Mouse (Mus musculus): ENCODE data around the gene Zfp984. TPM values are rescaled to one million over a fixed set of nuclear protein-coding genes. Genes with fewer than 3 reads are reported as not detected.
"Not testable (repeated sequence)": the region's sequence is repeated elsewhere in the genome, so short reads cannot be mapped to it uniquely, and the experiment has no call there.

The Zfp984 gene
- polyA plus RNA-seq, 1 experiment from 2014 or later, result 4.0 TPM

- Histone ChIP-seq H3K9ac (ENCODE audit: low read depth, low read length) (no peak overlapping the region), H3K27me3 (replicated peaks; ENCODE audit: control insufficient read depth, insufficient read depth, low read length) (no peaks in the 10 kb centered on the region), H3K9me3 (ENCODE audit: control insufficient read depth, low read length) (peaks cover 5% of the 10 kb centered on the region), H3K4me1 (ENCODE audit: control insufficient read depth, insufficient read depth, low read depth, low read length) (no peaks in the 10 kb centered on the region), H3K36me3 (ENCODE audit: control insufficient read depth, insufficient read depth, low read length) (no peaks in the 10 kb centered on the region), H3K4me2 (ENCODE audit: low read length) (no peak overlapping the region), H3K4me3 (ENCODE audit: low read length) (no peak overlapping the region), H3K27ac (ENCODE audit: low read depth, low read length) (no peak overlapping the region)
- ATAC-seq, result no peak
- 87% methylated on average over 2 of the region's 2 CpGs for WGBS
Measured at GRCm38 (mm10) chr4:147814592-147815167, 5.1 kb upstream of the Zfp984 start.

DNA sequence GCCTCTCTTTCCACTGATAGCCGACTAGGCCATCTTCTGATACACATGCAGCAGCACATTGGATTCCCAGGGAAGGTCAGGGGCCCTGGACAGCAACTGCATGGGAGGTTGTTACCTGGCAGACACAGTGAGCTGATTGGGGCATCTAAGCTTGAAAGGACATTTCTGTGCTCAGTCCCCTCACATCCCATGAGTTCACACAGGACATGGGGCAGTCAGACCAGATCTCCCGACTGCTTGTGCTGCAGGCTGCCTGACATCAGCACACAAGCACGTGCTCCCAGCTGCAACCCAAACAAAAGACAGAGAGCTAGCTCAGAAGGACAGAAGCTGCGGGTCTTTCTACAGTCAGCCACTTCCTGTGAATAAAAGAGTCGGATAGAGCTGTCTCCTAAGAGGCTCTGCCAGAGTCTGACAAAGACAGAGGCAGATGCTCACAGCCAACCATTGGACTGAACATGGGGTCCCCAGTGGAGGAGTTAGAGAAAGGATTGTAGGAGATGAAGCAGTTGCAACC, 3.7 kb upstream of the Zfp984 start:
- Histone ChIP-seq H3K36me3 (ENCODE audit: control insufficient read depth, insufficient read depth, low read length) (no peaks in the 10 kb centered on the region), H3K9me3 (ENCODE audit: control insufficient read depth, low read length) (no peaks in the 10 kb centered on the region; the same call in 1 of the 2 replicates), H3K4me1 (ENCODE audit: control insufficient read depth, insufficient read depth, low read depth, low read length) (no peaks in the 10 kb centered on the region), H3K27ac (ENCODE audit: low read depth, low read length) (no peak overlapping the region), H3K4me3 (ENCODE audit: low read length) (no peak overlapping the region), H3K4me2 (ENCODE audit: low read length) (no peak overlapping the region), H3K9ac (ENCODE audit: low read depth, low read length) (no peak overlapping the region), H3K27me3 (replicated peaks; ENCODE audit: control insufficient read depth, insufficient read depth, low read length) (no peaks in the 10 kb centered on the region)
- ATAC-seq, result no peak
- WGBS, result 51% methylated on average over 5 of the region's 5 CpGs

DNA sequence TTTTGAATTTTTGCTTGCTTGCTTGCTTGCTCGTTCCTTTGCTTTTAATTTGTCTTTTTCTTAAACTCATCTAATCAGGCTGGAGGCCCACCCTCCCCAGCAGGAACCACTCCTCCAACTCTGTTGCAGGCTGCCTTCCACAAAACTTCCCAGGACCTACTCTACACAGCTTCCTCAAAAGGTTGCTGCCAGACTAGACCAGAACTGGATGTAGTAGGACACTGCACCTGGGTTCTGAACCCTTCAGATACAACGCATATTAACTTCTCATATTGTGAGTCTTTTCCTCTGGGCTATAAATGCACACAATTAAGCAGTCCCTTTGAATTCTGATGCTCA, 347 bp upstream of the Zfp984 start:
- not testable (repeated sequence) for H3K27me3 ChIP-seq (replicated peaks; ENCODE audit: control insufficient read depth, insufficient read depth, low read length); H3K9me3 ChIP-seq (ENCODE audit: control insufficient read depth, low read length); H3K36me3 ChIP-seq (ENCODE audit: control insufficient read depth, insufficient read depth, low read length); H3K4me1 ChIP-seq (ENCODE audit: control insufficient read depth, insufficient read depth, low read depth, low read length); ATAC-seq; H3K27ac ChIP-seq (ENCODE audit: low read depth, low read length); H3K9ac ChIP-seq (ENCODE audit: low read depth, low read length)
- Histone ChIP-seq H3K4me3 (ENCODE audit: low read length) (peak overlapping the region; percentile 37), H3K4me2 (ENCODE audit: low read length) (peak overlapping the region; percentile 55)
- 52% methylated on average over 2 of the region's 2 CpGs for WGBS

DNA sequence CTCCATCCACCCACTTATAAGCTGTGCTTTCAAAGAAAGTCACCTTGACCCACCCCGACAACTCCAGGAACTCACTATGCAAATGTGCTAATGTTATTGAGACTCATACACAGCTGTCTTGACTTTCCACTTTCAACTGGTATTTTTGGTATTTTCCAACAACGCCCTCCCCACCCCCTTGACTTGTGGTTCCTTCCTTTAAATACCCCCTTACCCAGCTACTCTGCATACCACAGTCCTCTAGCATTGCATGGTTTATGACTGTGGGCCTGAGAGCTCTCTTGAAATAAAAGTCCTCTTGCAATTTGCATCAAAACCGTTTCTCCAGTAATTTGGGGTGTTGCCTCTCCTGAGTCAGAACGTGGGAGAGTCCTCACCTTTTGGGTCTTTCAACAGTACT, 1.1 kb downstream of the Zfp984 start:
- not testable (repeated sequence) for H3K27me3 ChIP-seq (replicated peaks; ENCODE audit: control insufficient read depth, insufficient read depth, low read length); H3K36me3 ChIP-seq (ENCODE audit: control insufficient read depth, insufficient read depth, low read length); H3K9ac ChIP-seq (ENCODE audit: low read depth, low read length); H3K9me3 ChIP-seq (ENCODE audit: control insufficient read depth, low read length); H3K4me3 ChIP-seq (ENCODE audit: low read length); H3K4me1 ChIP-seq (ENCODE audit: control insufficient read depth, insufficient read depth, low read depth, low read length); ATAC-seq; H3K27ac ChIP-seq (ENCODE audit: low read depth, low read length)
- H3K4me2 ChIP-seq (ENCODE audit: low read length), result peak overlapping the region; percentile 55; the same call in 1 of the 2 replicates
- 82% methylated on average over 4 of the region's 4 CpGs for WGBS

GRCm38 (mm10) chr4:147795308-147795707, 14.3 kb downstream of the Zfp984 start:
- WGBS, result 92% methylated on average over 1 of the region's 1 CpGs
- H3K9ac ChIP-seq (ENCODE audit: low read depth, low read length); ATAC-seq; H3K27ac ChIP-seq (ENCODE audit: low read depth, low read length); H3K4me1 ChIP-seq (ENCODE audit: control insufficient read depth, insufficient read depth, low read depth, low read length); H3K36me3 ChIP-seq (ENCODE audit: control insufficient read depth, insufficient read depth, low read length); H3K4me2 ChIP-seq (ENCODE audit: low read length); H3K27me3 ChIP-seq (replicated peaks; ENCODE audit: control insufficient read depth, insufficient read depth, low read length); H3K4me3 ChIP-seq (ENCODE audit: low read length): not testable (repeated sequence)
- H3K9me3 ChIP-seq (ENCODE audit: control insufficient read depth, low read length), result peaks cover 15% of the 10 kb centered on the region

- not testable (repeated sequence) for H3K36me3 ChIP-seq (ENCODE audit: control insufficient read depth, insufficient read depth, low read length); H3K27ac ChIP-seq (ENCODE audit: low read depth, low read length); ATAC-seq; H3K4me2 ChIP-seq (ENCODE audit: low read length); H3K27me3 ChIP-seq (replicated peaks; ENCODE audit: control insufficient read depth, insufficient read depth, low read length); H3K9ac ChIP-seq (ENCODE audit: low read depth, low read length); H3K4me3 ChIP-seq (ENCODE audit: low read length); H3K4me1 ChIP-seq (ENCODE audit: control insufficient read depth, insufficient read depth, low read depth, low read length)
- peaks cover 15% of the 10 kb centered on the region for H3K9me3 ChIP-seq (ENCODE audit: control insufficient read depth, low read length)
- WGBS, result 88% methylated on average over 1 of the region's 3 CpGs
Measured at GRCm38 (mm10) chr4:147794026-147794665, 15.4 kb downstream of the Zfp984 start.

- not testable (repeated sequence) for ATAC-seq
- 63% methylated on average over 2 of the region's 2 CpGs for WGBS
Measured at GRCm38 (mm10) chr4:147793390-147793916, 16.1 kb downstream of the Zfp984 start.

GRCm38 (mm10) chr4:147791729-147792128, 17.9 kb downstream of the Zfp984 start:
- H3K27me3 ChIP-seq (replicated peaks; ENCODE audit: control insufficient read depth, insufficient read depth, low read length); H3K9ac ChIP-seq (ENCODE audit: low read depth, low read length); H3K4me3 ChIP-seq (ENCODE audit: low read length); ATAC-seq; H3K4me2 ChIP-seq (ENCODE audit: low read length); H3K36me3 ChIP-seq (ENCODE audit: control insufficient read depth, insufficient read depth, low read length); H3K27ac ChIP-seq (ENCODE audit: low read depth, low read length); H3K4me1 ChIP-seq (ENCODE audit: control insufficient read depth, insufficient read depth, low read depth, low read length): not testable (repeated sequence)
- peaks cover 20% of the 10 kb centered on the region for H3K9me3 ChIP-seq (ENCODE audit: control insufficient read depth, low read length)

More at GRCm38 (mm10) chr4:147793390-147793916, 16.1 kb downstream of the Zfp984 start:
- H3K27ac ChIP-seq (ENCODE audit: low read depth, low read length); H3K4me3 ChIP-seq (ENCODE audit: low read length); H3K4me2 ChIP-seq (ENCODE audit: low read length); H3K36me3 ChIP-seq (ENCODE audit: control insufficient read depth, insufficient read depth, low read length); H3K27me3 ChIP-seq (replicated peaks; ENCODE audit: control insufficient read depth, insufficient read depth, low read length); H3K9ac ChIP-seq (ENCODE audit: low read depth, low read length); H3K4me1 ChIP-seq (ENCODE audit: control insufficient read depth, insufficient read depth, low read depth, low read length): not testable (repeated sequence)
- peaks cover 17% of the 10 kb centered on the region for H3K9me3 ChIP-seq (ENCODE audit: control insufficient read depth, low read length)

DNA sequence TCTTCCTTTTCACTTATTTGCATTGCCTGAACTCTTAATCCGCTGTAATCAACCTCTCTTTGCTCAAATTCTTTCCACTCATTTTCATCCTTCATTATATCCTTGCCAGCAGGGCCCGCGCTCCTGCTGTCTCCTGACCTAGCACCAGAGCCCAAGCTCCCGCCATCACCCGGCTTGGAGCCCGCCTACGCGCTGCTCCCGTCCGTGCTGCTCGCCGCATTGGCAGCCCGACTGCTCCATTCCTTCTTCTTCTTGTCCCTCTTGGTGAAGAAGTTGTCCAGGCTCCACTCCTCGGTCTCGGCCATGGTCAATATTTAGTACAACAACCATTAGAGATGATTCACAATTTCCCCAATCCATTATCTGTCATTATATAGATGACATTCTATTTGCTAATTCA, 63.3 kb downstream of the Zfp984 start:
- H3K4me1 ChIP-seq (ENCODE audit: control insufficient read depth, insufficient read depth, low read depth, low read length); H3K27ac ChIP-seq (ENCODE audit: low read depth, low read length); H3K9me3 ChIP-seq (ENCODE audit: control insufficient read depth, low read length); H3K36me3 ChIP-seq (ENCODE audit: control insufficient read depth, insufficient read depth, low read length); H3K27me3 ChIP-seq (replicated peaks; ENCODE audit: control insufficient read depth, insufficient read depth, low read length); H3K9ac ChIP-seq (ENCODE audit: low read depth, low read length); H3K4me3 ChIP-seq (ENCODE audit: low read length); ATAC-seq; H3K4me2 ChIP-seq (ENCODE audit: low read length): not testable (repeated sequence)
- WGBS, result 91% methylated on average over 14 of the region's 15 CpGs

Data from hindbrain, embryonic 16.5 days (tissue).